Mouse (Mus musculus) regulatory T cell (primary cell): ENCODE measurements around the gene Ube2v1.

Source experiments
- in situ Hi-C: fragments of 300-600 bp; cut with MboI, MseI; formaldehyde crosslinking; loops from one replicate; pipeline ENCODE4 v1.15.1; 2025; ENCODE audit warnings: high pct_unique_total_duplicates

The Ube2v1 gene

GRCm38 (mm10) chr2:167631591-167632448, at the start of gene Ube2v1:
Ube2v1 (minus strand) TSS chr2:167632095.
- in situ Hi-C loops, result no loop called here

GRCm38 (mm10) chr2:167680657-167681056, 48.8 kb upstream of the Ube2v1 start:
- in situ Hi-C loops, result no loop called here

GRCm38 (mm10) chr2:167679902-167680430, 48.1 kb upstream of the Ube2v1 start:
- in situ Hi-C loops, result no loop called here

- in situ Hi-C loops, result no loop called here
Observed at GRCm38 (mm10) chr2:167678600-167678999, 46.7 kb upstream of the Ube2v1 start.

- in situ Hi-C loops, result no loop called here
Observed at GRCm38 (mm10) chr2:167675120-167675909, 43.4 kb upstream of the Ube2v1 start.

- in situ Hi-C loops, result loop anchor here (5.0 kb wide), 1 partner anchor 35 kb away; no protein-coding TSS in a partner anchor
Observed at GRCm38 (mm10) chr2:167672212-167672685, 40.4 kb upstream of the Ube2v1 start.

- in situ Hi-C loops, result loop anchor here (5.0 kb wide), 1 partner anchor 34 kb away; no protein-coding TSS in a partner anchor
Observed at GRCm38 (mm10) chr2:167671101-167671633, 39.3 kb upstream of the Ube2v1 start.

GRCm38 (mm10) chr2:167669398-167669797, 37.5 kb upstream of the Ube2v1 start:
- in situ Hi-C loops, result no loop called here

- in situ Hi-C loops, result no loop called here
Observed at GRCm38 (mm10) chr2:167668426-167668825, 36.5 kb upstream of the Ube2v1 start.

- in situ Hi-C loops, result no loop called here
Observed at GRCm38 (mm10) chr2:167665972-167666713, 34.2 kb upstream of the Ube2v1 start.

- in situ Hi-C loops, result no loop called here
Observed at GRCm38 (mm10) chr2:167662713-167663112, 30.8 kb upstream of the Ube2v1 start.

GRCm38 (mm10) chr2:167661270-167662203, 29.6 kb upstream of the Ube2v1 start, which contains the start of gene Gm20431:
Gm20431 (minus strand) TSS chr2:167661496.
- in situ Hi-C loops, result no loop called here

- in situ Hi-C loops, result no loop called here
Observed at GRCm38 (mm10) chr2:167660611-167660971, 28.7 kb upstream of the Ube2v1 start.

- in situ Hi-C loops, result no loop called here
Observed at GRCm38 (mm10) chr2:167659847-167660610, 28.1 kb upstream of the Ube2v1 start.

- in situ Hi-C loops, result no loop called here
Observed at GRCm38 (mm10) chr2:167659177-167659846, 27.4 kb upstream of the Ube2v1 start.

- in situ Hi-C loops, result no loop called here
Observed at GRCm38 (mm10) chr2:167658712-167659111, 26.8 kb upstream of the Ube2v1 start.

- in situ Hi-C loops, result no loop called here
Observed at GRCm38 (mm10) chr2:167657973-167658372, 26.1 kb upstream of the Ube2v1 start.

- in situ Hi-C loops, result no loop called here
Observed at GRCm38 (mm10) chr2:167656629-167657478, 25.0 kb upstream of the Ube2v1 start.
